ENCODE assay signal across 8 mouse cellular contexts in genomic region chr4:132842970-132843704, GRCm38 (mm10). TPM values are rescaled to one million over a fixed set of nuclear protein-coding genes. Genes with fewer than 3 reads are reported as not detected.
A peak's percentile ranks its signal among the peaks of the same experiment; 100 is the strongest.
DNase-seq lines count a peak whose midpoint lies in the region; ATAC-seq lines count a peak whose summit lies in the region.

Gene Ppp1r8, minus strand, starts transcription at chr4:132843169.

- peak; percentile 84 for DNase-seq in adipocyte (ENCODE audit: low spot score)
- peak; percentile 94 for DNase-seq in embryo, embryonic 10 days (ENCODE audit: low spot score)
- peak; percentile 83 for DNase-seq in gastrocnemius, postnatal 10 days
- peak; percentile 95 for DNase-seq in induced T-regulatory cell, adult 2 months (ENCODE audit: low read depth)
- peak; percentile 83 to 88 for DNase-seq in left cerebral cortex, adult 9 months (ENCODE audit: low spot score in 2 of 2)
- peak; percentile 87 for DNase-seq in right cerebral cortex, postnatal 14 days
- DNase-seq in urinary bladder, postnatal 36 days (ENCODE audit: low spot score in 2 of 2) = peak; percentile 69 to 86

- ATAC-seq in megakaryocyte progenitor cell, adult 5-6 weeks (replicated peaks; ENCODE audit: poor library complexity) = peak; percentile 99

RNA-seq across cellular contexts. Expression of gene Ppp1r8, which starts in this region (rescaled TPM):
- total RNA-seq in gastrocnemius, postnatal 10 days (2021) = 10 to 100 TPM; 20.7 to 22.7 TPM
- 36.1 and 42.9 TPM in 2 replicates for total RNA-seq in megakaryocyte progenitor cell, adult 5-6 weeks (2015)
- total RNA-seq in megakaryocyte progenitor cell, adult 5-6 weeks (2017) = 62.9 and 71.0 TPM in 2 replicates

Comparison
In these comparisons a context has a peak if more than half of its experiments do, and no peak if none do; other contexts are left out.
1. Peak in every context shown above with its lines: DNase-seq and ATAC-seq.